Mouse (Mus musculus) C2C12 (cell line): ENCODE results near the gene Camta1.

Source experiments
- CEBPB ChIP-seq: IDR thresholded peaks from one replicate; pipeline ENCODE4 v1.6.1; 2011; ENCODE audit warnings: low read depth, mild to moderate bottlenecking, control low read depth, moderate library complexity
- CTCF ChIP-seq: IDR thresholded peaks from one replicate; pipeline ENCODE4 v1.5.1; 2011; ENCODE audit not compliant: control insufficient read depth, insufficient read depth, insufficient read length
- FOSL1 ChIP-seq: IDR thresholded peaks from one replicate; pipeline ENCODE4 v1.8.0; 2011; ENCODE audit warnings: mild to moderate bottlenecking, low read length; ENCODE audit not compliant: poor library complexity, insufficient read depth, severe bottlenecking
- MYOD1 ChIP-seq: IDR thresholded peaks from one replicate; pipeline ENCODE4 v1.6.1; 2011; ENCODE audit warnings: low read depth; ENCODE audit not compliant: control insufficient read depth, insufficient read length
- MYOG ChIP-seq: IDR thresholded peaks from one replicate; pipeline ENCODE4 v1.6.1; 2011; ENCODE audit not compliant: control insufficient read depth, insufficient read length; ENCODE audit errors: extremely low read depth
- USF1 ChIP-seq: IDR thresholded peaks from one replicate; pipeline ENCODE4 v1.6.1; 2011; ENCODE audit warnings: low read depth, mild to moderate bottlenecking, control low read depth, moderate library complexity

DNA sequence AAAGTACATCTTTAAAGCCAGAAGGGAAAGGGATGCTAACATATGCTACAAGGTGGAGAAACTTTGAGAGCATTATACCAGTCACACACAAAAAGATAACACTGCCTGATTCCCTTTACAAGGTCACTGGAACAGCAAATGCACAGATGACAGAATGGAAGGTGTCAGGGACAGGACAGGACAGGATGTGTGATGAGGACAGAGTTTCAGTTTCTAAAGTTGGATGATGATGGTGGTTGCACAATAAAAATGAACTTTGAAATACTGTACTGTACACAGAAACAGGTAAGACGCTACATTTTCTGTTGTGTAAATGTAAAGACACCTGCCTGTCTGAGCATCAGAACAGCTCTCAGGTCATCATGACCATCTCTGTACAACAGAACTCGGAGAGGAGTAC, 57.5 kb downstream of the Camta1 start:
- TF ChIP-seq CEBPB, result no peak
- TF ChIP-seq CTCF, result no peak
- no peak for TF ChIP-seq FOSL1
- TF ChIP-seq MYOG, result no peak
- TF ChIP-seq MYOD1, result no peak
- TF ChIP-seq USF1, result no peak
